ENCODE assay signal across 20 mouse cellular contexts in the genomic region with DNA sequence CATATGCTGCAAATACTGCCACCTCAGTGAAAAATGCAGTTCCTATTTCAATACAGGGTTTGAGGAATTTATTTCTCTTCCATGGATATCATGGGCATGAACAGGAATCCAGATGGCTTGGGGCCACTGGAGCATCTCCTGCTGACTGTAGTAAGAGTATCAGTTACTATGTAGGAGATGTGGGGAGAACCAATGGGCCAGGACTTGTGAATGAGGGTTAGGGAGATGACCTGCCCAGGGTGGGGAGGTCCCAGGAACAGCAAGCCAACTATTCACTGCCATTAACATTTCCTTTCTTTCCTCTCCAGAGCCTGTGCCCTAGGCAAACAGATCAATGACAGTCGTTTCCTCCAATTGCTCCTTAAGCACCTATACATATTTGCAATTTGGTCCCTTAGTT.
"Had no signal": no experiment of that assay in that cellular context is flagged by ENCODE, and none has a peak within 500 bp of the region (broad histone marks: within the 10 kb centered on the region; RNA-seq: fewer than 3 reads in every experiment).

No protein-coding gene starts in this region.

- H3K9me3 ChIP-seq: limb, embryonic 10.5 days; limb, embryonic 13.5 days; liver, embryonic 12.5 days; liver, embryonic 15.5 days; lung, embryonic 15.5 days; midbrain, embryonic 10.5 days; midbrain, embryonic 13.5 days had no signal

- DNase-seq: kidney, adult 11 months; kidney, postnatal 10 days; layer of hippocampus, adult 9-11 months; liver; lung, adult 18-20 months; lung, postnatal 10 days; lung, postnatal 36 days; thymus, adult 18-20 months; thymus, postnatal 36 days had no signal

- H3K36me3 ChIP-seq: limb, embryonic 10.5 days; limb, embryonic 13.5 days; liver, embryonic 12.5 days; liver, embryonic 15.5 days; lung, embryonic 15.5 days; midbrain, embryonic 10.5 days; midbrain, embryonic 13.5 days had no signal

- ATAC-seq: liver, embryonic 12.5 days; midbrain, embryonic 13.5 days; midbrain, embryonic 16.5 days had no signal

- H3K9ac ChIP-seq: limb, embryonic 13.5 days; liver, embryonic 12.5 days; liver, embryonic 15.5 days; lung, embryonic 15.5 days; midbrain, embryonic 13.5 days had no signal

- H3K4me1 ChIP-seq: limb, embryonic 10.5 days; limb, embryonic 13.5 days; liver, embryonic 12.5 days; liver, embryonic 15.5 days; lung, embryonic 15.5 days; midbrain, embryonic 10.5 days; midbrain, embryonic 13.5 days had no signal

- H3K27ac ChIP-seq: layer of hippocampus, adult 2 months; limb, embryonic 10.5 days; limb, embryonic 13.5 days; liver, embryonic 12.5 days; liver, embryonic 15.5 days; lung, embryonic 15.5 days; midbrain, embryonic 10.5 days; midbrain, embryonic 13.5 days had no signal

- H3K27me3 ChIP-seq: limb, embryonic 13.5 days; liver, embryonic 12.5 days; liver, embryonic 15.5 days; lung, embryonic 15.5 days; megakaryocyte, embryonic 14.5 days; midbrain, embryonic 13.5 days had no signal

- H3K4me3 ChIP-seq: layer of hippocampus, adult 2 months; limb, embryonic 10.5 days; limb, embryonic 13.5 days; liver, embryonic 12.5 days; liver, embryonic 15.5 days; lung, embryonic 15.5 days; megakaryocyte, embryonic 14.5 days; midbrain, embryonic 10.5 days; midbrain, embryonic 13.5 days; myocyte had no signal

- H3K4me2 ChIP-seq: limb, embryonic 13.5 days; liver, embryonic 12.5 days; liver, embryonic 15.5 days; lung, embryonic 15.5 days; midbrain, embryonic 13.5 days had no signal
